Mouse (Mus musculus) adrenal gland, postnatal 14 days (tissue): ENCODE measurements at regions not wholly inside any gene's neighbourhood (a gene's known extent, or its start where the extent isn't known, plus 50 kb on each side); places are given as distances from the start of the nearest gene placed in this dataset.

Experiments used
- DNase-seq: peaks from one replicate; pipeline ENCODE4 v3.0.0; 2021; ENCODE audit warnings: mixed read lengths

DNA sequence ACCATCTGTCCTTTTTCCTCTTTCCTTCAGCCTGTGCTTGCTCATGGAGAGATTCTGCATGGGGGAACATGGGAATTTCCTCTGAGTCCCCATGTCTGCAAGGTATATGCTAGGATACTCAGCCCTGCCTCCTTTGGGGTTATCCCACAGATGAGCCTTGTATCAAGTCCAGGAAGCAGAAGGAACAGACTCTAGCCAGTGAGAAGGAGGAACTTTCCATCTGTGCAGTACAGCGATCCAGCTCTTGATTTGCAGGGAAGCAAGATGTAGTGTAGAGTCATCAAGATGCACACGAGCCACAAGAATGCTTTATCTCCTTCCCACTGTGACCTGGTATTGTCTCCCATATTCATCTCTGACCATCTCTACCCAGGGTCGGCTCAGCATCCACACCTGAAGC lies 84.5 kb downstream of the Gadd45g start:
- DNase-seq = no peak

GRCm38 (mm10) chr13:51935827-51936226 lies 89.3 kb downstream of the Gadd45g start:
- no peak for DNase-seq

- no peak for DNase-seq
Measured at GRCm38 (mm10) chr13:51936441-51936840, 90.0 kb downstream of the Gadd45g start.

DNA sequence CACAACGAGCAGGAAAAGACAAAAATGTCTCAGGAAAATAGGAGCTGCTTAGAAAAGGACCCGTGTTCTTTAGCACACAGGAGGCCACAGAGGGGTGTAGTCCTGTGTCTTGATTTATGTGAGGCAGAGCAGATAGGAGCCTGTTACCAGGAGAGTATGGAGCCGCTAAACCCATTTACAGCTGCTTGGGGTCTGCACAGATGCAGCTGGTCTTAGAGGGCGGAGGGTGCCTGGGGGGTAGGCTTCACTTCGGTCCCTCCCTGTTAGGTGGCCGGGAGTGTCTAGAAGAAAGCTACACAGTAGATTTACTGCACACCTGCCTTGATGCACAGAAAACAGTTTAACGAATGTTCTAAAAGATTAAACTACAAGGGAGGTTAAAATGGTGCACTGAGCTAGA lies 91.4 kb downstream of the Gadd45g start:
- no peak for DNase-seq

DNA sequence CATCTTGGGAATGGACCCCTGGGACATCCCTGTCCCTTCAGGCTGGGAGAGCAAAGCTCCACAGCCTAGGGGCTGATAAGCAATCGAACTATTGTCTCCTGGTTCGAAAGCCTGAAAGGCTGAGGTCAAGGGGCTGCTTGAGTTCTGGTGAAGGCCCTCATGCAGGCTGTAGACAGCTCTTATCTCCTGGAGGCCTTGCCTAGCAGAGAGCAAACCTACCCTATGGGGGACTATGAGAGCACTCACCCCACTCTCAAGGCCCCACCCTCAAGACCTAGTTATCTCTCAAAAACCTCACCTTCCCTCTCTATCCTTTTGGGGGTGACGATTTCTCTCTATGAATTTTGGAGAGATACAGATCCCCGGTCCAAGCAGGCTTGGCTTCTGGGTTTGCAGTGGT lies 92.8 kb downstream of the Gadd45g start:
- DNase-seq = no peak

DNA sequence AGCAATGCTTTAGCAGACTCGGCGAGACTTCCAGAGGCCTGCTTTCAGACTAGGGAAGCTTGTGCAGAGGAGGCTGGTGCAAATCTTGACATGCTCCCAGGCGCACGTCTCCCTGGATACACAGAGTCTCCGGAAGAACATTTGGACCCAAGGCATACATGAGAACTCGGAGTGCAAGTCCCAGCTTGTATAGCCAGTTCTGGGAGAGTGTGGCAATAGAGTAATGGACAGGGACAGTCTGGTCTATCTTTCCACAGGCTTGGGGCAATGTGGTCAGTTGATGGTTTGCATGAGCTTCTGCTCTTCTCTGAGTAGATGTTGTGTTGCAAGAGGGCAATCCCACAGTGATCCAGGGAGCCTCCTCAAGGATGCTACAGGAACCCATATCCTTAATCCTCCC lies 93.2 kb downstream of the Gadd45g start:
- DNase-seq = no peak

DNA sequence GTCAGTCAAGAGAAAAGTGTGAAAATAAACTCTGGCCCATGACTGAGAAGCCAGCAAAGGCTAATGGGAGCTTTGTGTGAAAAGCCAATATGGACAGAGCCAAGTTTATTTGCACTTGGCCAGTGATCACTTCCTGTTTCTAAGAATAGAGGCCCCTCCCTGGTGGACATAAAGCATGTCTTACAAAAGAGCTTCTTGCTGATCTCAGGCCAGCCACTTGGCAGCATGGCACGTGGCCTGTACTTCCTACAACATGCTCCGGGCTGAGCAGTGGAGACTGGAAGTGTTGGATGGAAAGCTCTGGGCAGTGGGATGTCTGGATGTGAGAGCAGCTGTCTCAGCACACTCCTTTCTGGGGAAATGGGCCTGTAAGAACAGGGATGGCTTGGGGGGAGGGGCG lies 99.7 kb downstream of the Gadd45g start:
- DNase-seq = peak; percentile 83

- no peak for DNase-seq
Measured at GRCm38 (mm10) chr13:51948896-51949295, 102.4 kb downstream of the Gadd45g start.

DNA sequence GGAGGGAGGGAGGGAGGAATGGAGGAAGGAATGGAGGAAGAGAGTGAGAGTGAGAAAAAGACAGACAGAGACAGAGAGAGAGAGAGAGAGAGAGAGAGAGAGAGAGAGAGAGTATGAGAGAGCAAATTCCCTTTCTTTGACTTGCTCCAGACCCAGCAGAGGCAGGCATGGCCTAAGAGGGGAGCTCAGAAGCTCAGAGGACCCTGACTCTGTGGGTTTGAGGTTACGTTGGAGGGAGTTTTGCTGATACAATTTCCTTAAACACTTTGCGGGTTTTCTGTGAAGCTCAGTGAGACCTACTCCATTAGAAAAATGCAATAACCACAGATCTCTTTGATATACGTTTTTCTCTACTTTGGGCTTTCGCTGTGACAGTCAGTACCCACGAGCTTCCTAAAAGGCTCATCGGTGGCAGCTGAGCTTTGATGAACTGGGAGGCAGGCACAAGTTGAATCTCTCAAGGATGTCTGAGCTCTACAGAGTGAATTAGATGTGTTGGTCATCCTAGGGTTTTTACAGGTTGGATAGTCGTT lies 105.1 kb downstream of the Gadd45g start:
- DNase-seq = no peak

GRCm38 (mm10) chr13:51953084-51953483 lies 106.6 kb downstream of the Gadd45g start:
- DNase-seq = no peak

- DNase-seq = no peak
Measured at GRCm38 (mm10) chr13:51953569-51953968, 107.1 kb downstream of the Gadd45g start.

DNA sequence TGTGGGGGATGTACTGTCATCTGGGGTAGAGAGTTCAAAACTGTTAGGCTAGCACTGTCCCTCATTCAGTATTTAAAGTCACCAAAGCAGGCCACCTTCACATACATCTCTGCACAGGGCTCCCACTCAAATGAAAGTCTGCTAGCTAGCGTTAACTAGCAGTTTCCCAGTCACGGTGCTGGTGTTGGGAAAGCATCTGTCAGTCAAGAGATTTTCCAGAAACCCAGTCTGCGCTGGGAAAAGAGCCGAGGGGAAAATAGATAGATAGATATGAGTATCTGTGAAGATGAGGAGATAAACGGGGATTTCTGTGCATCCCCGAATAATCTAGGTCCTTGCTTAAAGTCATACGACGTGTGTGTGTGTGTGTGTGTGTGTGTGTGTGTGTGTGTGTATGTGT lies 110.6 kb downstream of the Gadd45g start:
- no peak for DNase-seq

DNA sequence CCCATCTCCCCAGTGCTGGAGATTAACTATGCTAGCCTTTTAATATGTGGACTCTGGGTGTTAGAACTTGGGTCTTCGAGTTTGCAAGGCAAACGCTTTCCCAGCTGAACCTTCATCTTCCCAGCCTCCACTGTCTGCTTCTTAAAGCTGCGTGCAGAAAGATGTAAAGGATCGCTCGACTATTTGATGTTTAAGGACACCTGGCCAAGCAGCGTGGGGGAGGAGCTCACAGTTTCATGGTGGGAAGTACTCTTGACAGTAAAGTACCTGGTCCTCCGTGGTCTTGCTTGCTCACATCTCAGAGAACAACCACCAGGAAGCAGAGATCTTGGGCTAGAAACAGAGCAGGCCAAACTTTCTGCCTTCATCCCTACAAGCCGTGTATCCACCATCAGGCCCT lies 113.1 kb downstream of the Gadd45g start:
- DNase-seq = no peak

DNA sequence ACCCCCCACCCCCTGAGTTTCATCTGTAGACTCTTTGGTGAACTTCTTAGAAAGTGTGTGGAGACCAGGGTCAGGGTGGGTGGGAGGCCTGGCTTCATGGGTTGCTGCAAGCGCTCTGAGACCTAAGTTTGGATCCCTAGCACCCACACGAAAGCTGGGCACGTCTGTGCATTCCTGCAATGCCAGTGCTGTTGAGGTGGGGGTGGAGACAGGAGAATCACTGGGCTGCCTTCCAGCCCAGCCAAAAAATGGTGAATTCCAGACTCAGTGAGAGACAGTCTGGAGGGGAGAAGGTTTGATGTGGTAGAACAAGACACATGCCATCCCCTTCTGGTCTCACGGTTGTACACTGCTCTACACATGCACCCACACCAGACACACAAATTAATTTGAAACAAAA lies 113.8 kb downstream of the Gadd45g start:
- no peak for DNase-seq

DNA sequence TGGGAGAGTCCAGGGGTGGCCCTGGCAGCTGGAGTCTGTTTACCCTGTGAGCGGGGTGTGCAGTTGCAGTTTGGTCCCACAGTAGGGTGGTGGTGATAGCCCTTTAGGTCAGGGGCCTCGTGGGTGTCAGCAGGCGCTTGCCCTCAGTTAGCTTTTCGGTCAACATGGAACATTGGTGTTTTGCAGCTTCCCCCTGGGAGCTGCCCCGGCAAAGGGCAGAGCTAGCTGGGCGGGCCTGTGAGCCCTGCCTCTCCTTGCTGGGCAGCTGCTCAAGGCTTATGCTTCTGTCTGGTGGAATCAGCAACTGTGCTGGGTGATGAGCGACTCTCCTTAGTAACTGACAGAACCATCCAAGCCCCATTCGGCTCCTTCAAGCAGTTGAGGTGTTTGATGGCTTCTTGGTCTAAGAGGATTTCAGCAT lies 115.7 kb downstream of the Gadd45g start:
- DNase-seq = peak; percentile 70

- peak; percentile 47 for DNase-seq
Measured at GRCm38 (mm10) chr13:51962676-51963075, 116.2 kb downstream of the Gadd45g start.

GRCm38 (mm10) chr13:51963966-51964365 lies 117.5 kb downstream of the Gadd45g start:
- no peak for DNase-seq

DNA sequence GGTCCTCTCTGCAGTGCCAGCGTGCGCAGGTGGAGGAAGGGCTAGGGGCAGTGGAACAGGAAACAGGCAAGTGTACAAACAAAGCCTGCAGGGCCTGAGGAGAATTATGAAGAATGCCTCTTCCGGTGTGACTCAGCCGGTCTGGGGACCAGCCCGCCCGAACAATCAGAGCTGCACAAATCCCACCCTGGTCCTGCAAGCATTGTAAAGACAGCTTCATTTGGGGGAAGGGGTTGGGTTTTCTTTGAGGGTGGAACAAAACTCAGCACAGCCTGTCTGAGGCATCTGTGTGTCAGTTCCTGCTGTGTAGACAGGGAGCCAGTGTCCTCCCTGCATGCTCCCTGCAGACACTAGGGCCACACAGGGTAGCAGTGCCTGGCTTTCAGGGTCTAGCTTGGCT lies 117.9 kb downstream of the Gadd45g start:
- peak; percentile 50 for DNase-seq

DNA sequence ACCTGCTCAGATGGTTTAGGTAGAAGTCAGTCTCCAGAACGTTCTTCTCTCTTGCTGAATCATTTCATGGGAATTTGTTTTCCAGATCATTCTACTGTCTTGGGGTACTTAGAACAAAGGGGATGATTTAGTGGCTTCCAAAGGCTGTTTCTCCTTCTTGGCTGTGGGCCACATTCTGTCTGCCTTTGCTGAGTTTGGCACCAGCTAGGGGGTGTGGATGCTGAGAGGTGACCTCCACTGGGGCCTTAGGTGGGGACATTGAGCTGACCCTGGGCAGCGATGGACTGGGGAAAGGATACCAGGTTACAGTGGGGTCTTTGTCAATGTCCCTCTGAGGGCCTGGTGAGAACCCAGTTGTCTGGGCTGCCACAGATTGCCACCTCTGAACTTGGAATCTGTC lies 118.4 kb downstream of the Gadd45g start:
- DNase-seq = peak; percentile 69

- DNase-seq = no peak
Measured at GRCm38 (mm10) chr13:51968103-51968502, 121.6 kb downstream of the Gadd45g start.

- DNase-seq = peak; percentile 32
Measured at GRCm38 (mm10) chr13:51968796-51969195, 122.3 kb downstream of the Gadd45g start.

DNA sequence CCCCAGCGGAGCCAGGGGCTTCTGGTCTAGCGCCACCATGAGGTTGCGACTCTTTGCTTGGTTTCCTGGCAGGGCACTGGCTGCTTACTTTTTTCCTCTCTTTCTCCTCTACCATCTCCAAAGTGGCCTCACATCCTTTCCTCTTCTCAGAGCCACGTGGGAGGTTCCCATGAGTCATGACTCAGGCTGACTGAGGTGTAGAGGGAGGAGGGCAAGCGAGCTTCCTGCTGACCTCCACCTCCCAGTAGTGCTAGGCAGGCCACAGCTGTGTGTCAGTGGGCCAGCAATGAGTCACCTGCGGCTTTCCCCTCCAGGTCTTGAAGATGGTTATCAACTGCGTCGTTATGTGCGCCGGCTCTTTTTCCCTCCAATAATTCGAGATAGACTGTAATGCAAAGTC lies 123.6 kb downstream of the Gadd45g start:
- DNase-seq = peak; percentile 66

DNA sequence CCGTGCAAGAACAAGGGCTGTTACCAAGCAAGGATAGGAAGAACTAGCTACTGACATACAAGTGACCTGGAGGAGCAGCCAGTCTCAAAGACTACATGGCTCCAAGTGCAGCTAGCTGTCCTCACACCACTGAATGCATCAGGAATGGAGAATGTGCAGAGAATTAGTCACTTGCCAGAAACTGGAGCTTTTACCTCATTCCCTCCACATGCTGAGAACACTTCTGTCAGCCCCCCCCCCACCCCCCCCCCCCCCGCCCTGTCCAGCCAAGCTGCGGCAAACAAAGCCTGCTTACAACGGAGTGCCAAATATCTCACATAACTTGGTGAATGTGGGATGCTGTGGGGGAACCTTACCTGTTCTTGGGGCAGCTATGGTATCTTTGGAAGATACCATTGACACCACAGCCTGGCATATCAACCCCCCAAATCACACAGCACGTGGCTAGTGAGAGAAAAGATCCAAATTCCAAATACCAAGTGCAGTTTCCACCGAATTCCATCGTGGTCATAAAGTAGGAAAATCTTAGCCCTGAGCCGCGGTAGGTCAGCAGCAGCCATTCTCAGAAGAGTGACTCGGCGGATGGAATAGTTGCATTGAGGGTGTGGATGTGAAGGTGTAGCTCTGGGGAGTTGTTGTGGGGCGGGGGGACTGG lies 126.3 kb downstream of the Gadd45g start:
- no peak for DNase-seq

DNA sequence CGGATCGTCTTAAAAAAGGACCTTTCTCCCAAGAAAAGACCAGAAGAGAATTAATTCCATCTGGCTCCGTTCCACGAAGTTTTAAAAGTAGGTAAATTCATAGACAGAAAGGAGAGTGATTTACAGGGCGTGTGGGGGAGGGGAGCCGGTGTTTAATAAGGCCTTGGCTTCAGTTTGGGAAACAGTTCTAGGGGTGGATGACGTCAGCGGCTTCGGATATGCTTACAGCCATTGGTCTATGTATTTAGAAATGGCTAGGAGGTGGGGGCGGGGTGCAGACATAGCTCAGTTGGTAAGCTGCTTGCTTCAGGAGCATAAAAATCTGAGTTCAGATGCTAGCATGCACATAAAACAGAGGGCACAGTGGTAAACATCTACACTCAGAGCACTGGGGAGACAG lies 127.0 kb downstream of the Gadd45g start:
- DNase-seq = no peak

- DNase-seq = no peak
Measured at GRCm38 (mm10) chr13:51974101-51974500, 127.6 kb downstream of the Gadd45g start.
